In the genomic region with DNA sequence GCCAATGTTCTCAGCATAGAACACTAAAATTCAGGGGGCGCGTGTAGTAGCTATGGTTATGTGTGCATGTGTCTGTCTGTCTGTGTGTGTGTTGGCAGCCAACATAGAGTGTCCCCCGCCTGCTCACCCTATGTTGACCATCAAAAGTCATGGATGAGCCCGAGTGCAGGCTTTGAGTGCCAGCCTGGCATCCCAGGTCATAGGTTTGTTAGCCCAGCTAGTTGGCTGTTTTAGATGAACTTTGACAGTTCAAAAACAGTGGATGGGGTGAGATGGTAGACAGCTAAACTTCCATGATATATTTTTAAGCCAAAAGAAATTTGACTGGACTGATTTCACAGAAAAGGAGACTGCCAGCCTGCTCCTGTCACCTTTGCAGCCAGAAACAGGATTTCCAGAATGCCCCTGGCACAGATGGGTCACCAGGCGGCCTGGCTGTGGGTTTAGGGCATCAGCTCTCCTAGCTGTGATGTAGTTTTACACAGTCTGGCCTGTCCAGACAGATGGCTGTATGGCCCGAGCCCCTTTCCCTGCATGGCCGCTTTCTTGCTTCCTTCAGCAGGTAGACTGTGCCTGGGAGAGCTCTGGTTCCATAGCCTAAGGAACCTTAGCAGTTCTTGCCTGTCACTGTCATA, we compare ENCODE assay signal across 30 mouse cellular contexts. TPM values are rescaled to one million over a fixed set of nuclear protein-coding genes. Genes with fewer than 3 reads are reported as not detected.
A peak's percentile ranks its signal among the peaks of the same experiment; 100 is the strongest.
DNase-seq lines count a peak whose midpoint lies in the region; ATAC-seq and TF ChIP-seq lines count a peak whose summit lies in the region.
"Had no signal": no experiment of that assay in that cellular context is flagged by ENCODE, and none has a peak within 500 bp of the region (broad histone marks: within the 10 kb centered on the region; RNA-seq: fewer than 3 reads in every experiment).

No protein-coding gene starts in this region.

- TF ChIP-seq CTCF in lung, postnatal 0 days (IDR thresholded peaks at IDR 0.05), result no peak

- H3K4me3 ChIP-seq in lung, postnatal 0 days (ENCODE audit: low read depth, low read length), result no peak overlapping the region
- H3K4me3 ChIP-seq: heart, embryonic 10.5 days; megakaryocyte, embryonic 14.5 days; myocyte; neural tube, embryonic 13.5 days; stomach, embryonic 15.5 days had no signal

- WGBS in lung, postnatal 0 days, result 92% methylated on average over 7 of the region's 7 CpGs

- intact Hi-C loops in left cerebral cortex, postnatal 4 days (cut with DNase I), result no loop called here
- intact Hi-C loops in left cerebral cortex, postnatal 10 days (cut with DNase I), result no loop called here

- no peaks in the 10 kb centered on the region for H3K9me3 ChIP-seq in lung, postnatal 0 days (ENCODE audit: low read length)
- H3K9me3 ChIP-seq: G1E; heart, embryonic 10.5 days; megakaryocyte, embryonic 14.5 days; neural tube, embryonic 13.5 days; stomach, embryonic 15.5 days had no signal

- TF ChIP-seq EP300 in lung, postnatal 0 days (IDR thresholded peaks at IDR 0.05), result no peak

- no peak overlapping the region for H3K4me2 ChIP-seq in lung, postnatal 0 days (replicated peaks; ENCODE audit: low read depth, low read length)
- H3K4me2 ChIP-seq: hindbrain, embryonic 14.5 days; neural tube, embryonic 13.5 days; stomach, embryonic 15.5 days had no signal

- H3K27me3 ChIP-seq in lung, postnatal 0 days (replicated peaks; ENCODE audit: insufficient read depth, low read length), result no peaks in the 10 kb centered on the region
- H3K27me3 ChIP-seq: CH12.LX; megakaryocyte, embryonic 14.5 days; neural tube, embryonic 13.5 days; Patski; stomach, embryonic 15.5 days had no signal

- H3K4me1 ChIP-seq in lung, postnatal 0 days (ENCODE audit: insufficient read depth, low read depth, low read length), result peaks cover 14% of the 10 kb centered on the region

- H3K9ac ChIP-seq in lung, postnatal 0 days (replicated peaks; ENCODE audit: low read depth), result no peak overlapping the region
- H3K9ac ChIP-seq: hindbrain, embryonic 14.5 days; neural tube, embryonic 13.5 days; stomach, embryonic 15.5 days had no signal

- no peaks in the 10 kb centered on the region for H3K36me3 ChIP-seq in lung, postnatal 0 days (ENCODE audit: insufficient read depth, low read length)
- H3K36me3 ChIP-seq: neural tube, embryonic 13.5 days; stomach, embryonic 15.5 days had no signal

- DNase-seq in left cerebral cortex, postnatal 4 days, result peak; percentile 30
- no peak for DNase-seq in left cerebral cortex, postnatal 10 days (ENCODE audit: extremely low spot score in 1 of 2, low spot score in 2 of 2)
- DNase-seq in brain, adult 2 months (ENCODE audit: low read depth, low spot score), result peak; percentile 75
- peak; percentile 39 for DNase-seq in cerebellum, adult 11 months
- DNase-seq in cerebellum, adult 9-11 months, result peak; percentile 75
- DNase-seq in urinary bladder, postnatal 36 days (ENCODE audit: low spot score in 2 of 2), result no peak
- DNase-seq in lung, postnatal 0 days (ENCODE audit: low spot score), result no peak
- DNase-seq: B cell, adult 2 months; heart, postnatal 4 days; kidney, adult 18-20 months; kidney, postnatal 14 days; liver; lung, adult 2 months; lung, postnatal 36 days; retina, postnatal 1 day; right cerebral cortex, postnatal 25 days; thymus, adult 2 months; thymus, postnatal 4 days had no signal

- no peak for ATAC-seq in lung, postnatal 0 days
- ATAC-seq: forebrain, embryonic 14.5 days; inflammation-experienced regulatory T-cells, adult 6 months; midbrain, embryonic 16.5 days; Patski had no signal

- no peak overlapping the region for H3K27ac ChIP-seq in lung, postnatal 0 days (ENCODE audit: low read length)
- H3K27ac ChIP-seq: hindbrain, embryonic 14.5 days; stomach, embryonic 15.5 days had no signal

RNA-seq across cellular contexts. Expression of a gene that starts 33.8 kb away (rescaled TPM):
- total RNA-seq in left cerebral cortex, postnatal 4 days (2021), result 10 to 100 TPM; 62.7 to 65.3 TPM
- 10 to 100 TPM; 79.5 to 82.7 TPM for total RNA-seq in left cerebral cortex, postnatal 10 days (2021)
- polyA plus RNA-seq in lung, postnatal 0 days (2015; fragmentation: Nextera tagmentation; extraction: Ambion mirVana), result 179 and 213 TPM in 2 replicates

Comparison
In these comparisons a context has a peak if more than half of its experiments do, and no peak if none do; other contexts are left out.
1. DNase-seq: peak in left cerebral cortex, postnatal 4 days (single experiment), brain, adult 2 months (single experiment), cerebellum, adult 11 months (single experiment) and cerebellum, adult 9-11 months (single experiment); none in left cerebral cortex, postnatal 10 days (0 of 2), urinary bladder, postnatal 36 days (0 of 2) and lung, postnatal 0 days (single experiment).